Mouse (Mus musculus) heart, embryonic 13.5 days (tissue): ENCODE data around the gene Spg20. TPM values are rescaled to one million over a fixed set of nuclear protein-coding genes. Genes with fewer than 3 reads are reported as not detected.

Experiments
- ATAC-seq: fragments of 200-750 bp; cut with Nextera tagmentation; 2 replicates; pipeline ENCODE4 v1.8.0; 2017; ENCODE audit warnings: moderate TSS enrichment; ENCODE audit not compliant: insufficient number of reproducible peaks, low FRiP score, low TSS enrichment; ENCODE audit errors: extremely low read depth
- H3K27ac ChIP-seq: fragments of 300-500 bp; sonication (generic); replicated peaks from 2 replicates; pipeline ENCODE4 v1.5.1; 2015; ENCODE audit warnings: moderate library complexity, mild to moderate bottlenecking, inconsistent platforms
- H3K27me3 ChIP-seq: fragments of 300-500 bp; sonication (generic); replicated peaks from 2 replicates; pipeline ENCODE4 v1.6.1; 2015; ENCODE audit warnings: mild to moderate bottlenecking, inconsistent platforms
- H3K36me3 ChIP-seq: fragments of 300-500 bp; sonication (generic); 2 replicates; pipeline ENCODE4 v1.6.1; 2015; ENCODE audit warnings: mild to moderate bottlenecking, inconsistent platforms
- H3K4me1 ChIP-seq: fragments of 300-500 bp; sonication (generic); 2 replicates; pipeline ENCODE4 v1.6.1; 2015; ENCODE audit warnings: inconsistent platforms
- H3K4me2 ChIP-seq: fragments of 300-500 bp; sonication (generic); 2 replicates; pipeline ENCODE4 v1.6.1; 2015; ENCODE audit warnings: inconsistent platforms, mild to moderate bottlenecking, moderate library complexity
- H3K4me3 ChIP-seq: fragments of 300-500 bp; sonication (generic); 2 replicates; pipeline ENCODE4 v1.5.1; 2015; ENCODE audit warnings: moderate library complexity, mild to moderate bottlenecking, inconsistent platforms
- H3K9ac ChIP-seq: fragments of 300-500 bp; sonication (generic); 2 replicates; pipeline ENCODE4 v1.6.1; 2015; ENCODE audit warnings: inconsistent platforms, mild to moderate bottlenecking, moderate library complexity
- H3K9me3 ChIP-seq: fragments of 300-500 bp; sonication (generic); 2 replicates; pipeline ENCODE4 v1.6.1; 2016; ENCODE audit warnings: inconsistent platforms
- WGBS: fragments of 180-500 bp; shearing (Covaris S2); methylation state at CpG from one replicate; pipeline ENCODE4 v1.1.7; 2015; ENCODE audit warnings: mixed read lengths; 5-methylcytosine and 5-hydroxymethylcytosine counted together
- microRNA-seq: library from miRNA; unstranded; fragments of <30 nt; microRNA quantifications from one replicate; pipeline ENCODE4, GENCODE M21; 2016
- polyA plus RNA-seq: library from polyadenylated mRNA; unstranded; fragments of >200 nt; fragmentation: Nextera tagmentation; extraction: Ambion mirVana; gene quantifications from 2 replicates; pipeline ENCODE4 v1.2.1, GENCODE M21; 2015

The Spg20 gene
- polyA plus RNA-seq, 1 experiment from 2014 or later: 35.8 TPM

DNA sequence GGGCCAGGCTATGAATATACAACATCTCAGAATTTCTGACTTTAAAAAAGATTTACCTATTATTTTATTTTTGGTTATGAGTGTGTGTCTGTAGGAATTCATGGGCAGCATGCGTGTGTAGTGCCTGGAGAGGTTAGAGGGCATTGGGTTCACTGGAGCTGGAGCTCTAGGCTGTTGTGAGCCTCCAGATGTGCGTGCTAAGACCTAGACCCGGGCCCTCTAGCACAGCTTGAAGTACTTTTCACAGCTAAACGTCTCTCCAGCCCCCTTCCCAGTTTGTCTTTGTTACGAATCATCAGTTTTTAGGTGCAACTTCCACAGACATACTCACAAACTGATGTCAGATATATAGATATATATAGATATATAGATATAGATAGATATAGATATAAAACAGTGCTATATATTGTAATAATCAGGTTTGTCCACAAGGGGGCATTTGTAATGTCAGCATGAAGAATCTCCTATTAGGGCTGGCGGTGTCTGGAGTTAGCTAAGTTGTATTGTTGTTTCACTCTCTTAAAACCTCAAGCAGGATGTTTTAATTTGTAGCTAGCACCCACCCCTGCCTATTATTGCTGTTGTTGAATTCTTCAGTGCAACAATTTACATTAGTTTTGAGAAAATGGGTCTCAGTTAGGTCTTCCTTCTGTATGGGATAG is 40.9 kb downstream of the Spg20 start:
- Histone ChIP-seq H3K27ac (no peak overlapping the region), H3K27me3 (no peaks in the 10 kb centered on the region), H3K4me2 (no peak overlapping the region), H3K4me3 (no peak overlapping the region), H3K36me3 (no peaks in the 10 kb centered on the region), H3K4me1 (peaks cover 12% of the 10 kb centered on the region; the same call in 1 of the 2 replicates), H3K9me3 (no peaks in the 10 kb centered on the region), H3K9ac (no peak overlapping the region)
- no peak for ATAC-seq
- WGBS: 59% methylated on average over 6 of the region's 6 CpGs

DNA sequence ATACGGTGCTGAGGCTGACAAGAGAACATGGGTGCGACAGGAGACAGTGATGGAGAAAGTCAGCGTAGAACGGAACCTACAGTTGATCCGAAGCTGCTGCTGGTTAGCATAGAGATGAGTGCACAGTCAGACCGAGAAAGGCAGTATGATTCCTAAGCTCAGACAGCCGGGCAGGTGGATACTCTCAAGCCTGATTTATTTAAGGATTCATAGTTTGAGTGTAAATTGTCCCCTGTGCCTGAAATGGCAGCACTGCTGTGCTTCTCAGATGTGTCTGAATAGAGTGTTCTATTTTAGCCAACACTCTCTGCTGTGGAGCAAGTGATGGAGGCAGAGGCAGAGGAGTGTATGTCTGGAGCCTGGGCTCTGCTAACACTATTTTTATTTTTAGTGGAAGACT is 42.3 kb downstream of the Spg20 start:
- no peak overlapping the region for H3K27ac ChIP-seq
- no peak overlapping the region for H3K4me2 ChIP-seq
- no peaks in the 10 kb centered on the region for H3K27me3 ChIP-seq
- no peak for ATAC-seq
- no peak overlapping the region for H3K9ac ChIP-seq
- no peak overlapping the region for H3K4me3 ChIP-seq
- peaks cover 12% of the 10 kb centered on the region; the same call in 1 of the 2 replicates for H3K4me1 ChIP-seq
- H3K9me3 ChIP-seq: no peaks in the 10 kb centered on the region
- H3K36me3 ChIP-seq: no peaks in the 10 kb centered on the region
- WGBS: 69% methylated on average over 7 of the region's 7 CpGs

DNA sequence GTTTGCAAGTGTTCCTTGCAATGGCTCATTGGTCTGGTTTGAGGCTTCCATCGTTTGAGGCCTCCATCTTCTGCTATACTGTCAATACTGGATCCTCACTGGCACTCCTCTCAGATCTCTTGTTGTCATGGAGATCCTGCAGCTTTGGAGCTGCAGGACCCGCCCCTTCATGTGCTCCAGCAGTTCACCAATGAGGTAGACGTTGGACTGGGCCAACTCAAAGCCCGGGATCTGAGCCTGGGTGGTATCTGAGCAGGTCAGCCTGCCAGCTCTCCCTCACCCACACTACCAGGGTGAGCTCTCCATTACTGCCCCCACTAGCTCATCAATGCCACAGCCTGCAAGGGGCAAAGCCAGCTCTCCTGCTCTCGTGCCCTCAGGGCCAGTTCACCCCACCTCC is 45.5 kb downstream of the Spg20 start:
- Histone ChIP-seq H3K9me3 (no peaks in the 10 kb centered on the region), H3K27ac (no peak overlapping the region), H3K27me3 (no peaks in the 10 kb centered on the region), H3K9ac (no peak overlapping the region), H3K4me2 (no peak overlapping the region), H3K4me3 (no peak overlapping the region), H3K36me3 (no peaks in the 10 kb centered on the region), H3K4me1 (peaks cover 12% of the 10 kb centered on the region; the same call in 1 of the 2 replicates)
- WGBS: 68% methylated on average over 5 of the region's 5 CpGs
- ATAC-seq: no peak

DNA sequence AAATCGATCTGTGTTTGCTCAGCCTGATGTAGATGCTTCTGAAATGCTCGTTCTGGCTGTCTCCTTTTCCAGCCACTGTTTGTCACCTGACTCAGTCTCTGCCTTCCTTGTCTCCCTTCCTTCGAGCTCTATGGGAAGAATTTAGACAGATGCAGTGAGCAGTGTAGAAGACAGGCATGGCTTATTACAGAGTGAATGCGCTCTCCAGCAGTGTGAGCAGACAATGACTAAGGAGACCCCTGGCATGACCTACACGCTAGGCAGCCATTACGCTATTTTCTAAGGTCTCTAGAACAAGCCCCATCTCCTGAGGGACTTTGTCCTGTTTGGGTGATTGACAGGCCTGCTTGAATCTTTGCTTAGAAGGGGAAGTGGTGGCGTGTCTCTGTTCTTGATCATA is 49.2 kb downstream of the Spg20 start:
- H3K4me1 ChIP-seq: no peaks in the 10 kb centered on the region
- H3K4me2 ChIP-seq: no peak overlapping the region
- no peaks in the 10 kb centered on the region for H3K36me3 ChIP-seq
- H3K4me3 ChIP-seq: no peak overlapping the region
- H3K27me3 ChIP-seq: no peaks in the 10 kb centered on the region
- ATAC-seq: no peak
- no peak overlapping the region for H3K9ac ChIP-seq
- 71% methylated on average over 7 of the region's 7 CpGs for WGBS
- H3K27ac ChIP-seq: no peak overlapping the region
- no peaks in the 10 kb centered on the region for H3K9me3 ChIP-seq

DNA sequence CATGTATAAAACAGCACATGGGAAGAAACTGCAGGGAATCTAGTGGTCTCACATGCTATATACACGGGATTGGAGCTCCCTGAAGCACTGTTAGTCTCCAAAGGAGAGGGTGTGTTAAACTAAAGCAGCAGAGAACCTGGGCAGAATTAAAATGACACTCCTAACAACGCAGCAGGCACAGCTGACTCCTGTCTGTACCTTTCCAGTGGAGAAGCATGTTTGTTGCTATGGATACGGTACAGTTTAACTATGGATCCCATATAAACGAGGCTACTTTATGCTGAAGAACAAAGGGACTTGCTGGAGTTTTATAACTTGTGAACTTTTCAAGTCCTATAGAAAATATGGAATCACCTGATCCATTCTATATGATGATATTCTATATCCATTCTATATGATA is 51.6 kb downstream of the Spg20 start:
- no peak overlapping the region for H3K9ac ChIP-seq
- H3K4me1 ChIP-seq: no peaks in the 10 kb centered on the region
- WGBS: 65% methylated on average over 4 of the region's 4 CpGs
- H3K9me3 ChIP-seq: no peaks in the 10 kb centered on the region
- H3K27me3 ChIP-seq: no peaks in the 10 kb centered on the region
- H3K27ac ChIP-seq: no peak overlapping the region
- H3K4me2 ChIP-seq: no peak overlapping the region
- H3K4me3 ChIP-seq: no peak overlapping the region
- ATAC-seq: no peak
- no peaks in the 10 kb centered on the region for H3K36me3 ChIP-seq

DNA sequence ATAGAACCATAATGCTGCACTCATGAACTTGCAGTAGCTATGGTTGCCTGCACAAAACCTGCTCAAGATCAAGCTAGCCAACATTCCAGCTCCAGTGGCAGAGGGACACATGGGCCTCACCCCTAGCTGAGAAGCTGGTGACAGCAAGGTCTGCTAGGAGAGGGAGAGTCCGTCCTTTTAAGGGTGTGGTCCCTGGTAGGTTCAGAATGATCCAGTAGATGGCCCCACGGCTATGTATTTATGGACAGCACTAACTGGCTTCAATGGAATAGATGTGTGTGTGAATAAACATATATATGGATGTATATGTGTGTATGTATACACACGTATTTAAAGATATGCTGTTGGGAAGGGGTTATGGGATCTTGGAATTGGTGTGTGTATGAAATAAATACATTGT is 60.6 kb downstream of the Spg20 start:
- H3K4me3 ChIP-seq: no peak overlapping the region
- no peaks in the 10 kb centered on the region for H3K9me3 ChIP-seq
- 44% methylated on average over 3 of the region's 3 CpGs for whole genome bisulfite sequencing
- no peaks in the 10 kb centered on the region for H3K36me3 ChIP-seq
- no peak for ATAC-seq
- H3K27ac ChIP-seq: no peak overlapping the region
- H3K9ac ChIP-seq: no peak overlapping the region
- no peak overlapping the region for H3K4me2 ChIP-seq
- no peaks in the 10 kb centered on the region for H3K27me3 ChIP-seq
- peaks cover 7% of the 10 kb centered on the region for H3K4me1 ChIP-seq

DNA sequence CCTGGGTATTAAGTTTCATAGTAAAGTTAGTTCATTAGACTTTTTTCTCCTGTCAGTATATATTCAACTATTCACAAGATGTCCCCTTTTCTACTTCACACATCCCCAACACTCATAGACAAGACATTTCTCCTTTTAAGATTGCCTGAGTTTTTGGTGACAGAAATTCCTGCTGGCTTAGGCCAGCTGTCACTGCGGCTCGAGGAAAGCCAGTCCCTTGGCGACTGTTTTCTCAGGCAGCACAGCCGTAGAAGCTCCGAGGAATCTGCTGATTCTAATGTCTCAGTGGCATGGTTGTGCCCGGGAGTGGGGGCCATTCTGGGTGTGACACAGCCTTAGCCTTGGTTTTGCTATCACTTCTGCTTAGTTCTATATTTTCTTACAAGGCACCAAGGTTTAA is 65.4 kb downstream of the Spg20 start:
- Histone ChIP-seq H3K36me3 (no peaks in the 10 kb centered on the region), H3K9me3 (0 out of 2 replicates have a peak, but pooled peaks cover 2% of the 10 kb centered on the region), H3K27ac (no peak overlapping the region), H3K4me2 (no peak overlapping the region), H3K9ac (no peak overlapping the region), H3K4me3 (no peak overlapping the region), H3K27me3 (no peaks in the 10 kb centered on the region), H3K4me1 (peaks cover 11% of the 10 kb centered on the region)
- ATAC-seq: no peak
- 19% methylated on average over 6 of the region's 6 CpGs for WGBS

DNA sequence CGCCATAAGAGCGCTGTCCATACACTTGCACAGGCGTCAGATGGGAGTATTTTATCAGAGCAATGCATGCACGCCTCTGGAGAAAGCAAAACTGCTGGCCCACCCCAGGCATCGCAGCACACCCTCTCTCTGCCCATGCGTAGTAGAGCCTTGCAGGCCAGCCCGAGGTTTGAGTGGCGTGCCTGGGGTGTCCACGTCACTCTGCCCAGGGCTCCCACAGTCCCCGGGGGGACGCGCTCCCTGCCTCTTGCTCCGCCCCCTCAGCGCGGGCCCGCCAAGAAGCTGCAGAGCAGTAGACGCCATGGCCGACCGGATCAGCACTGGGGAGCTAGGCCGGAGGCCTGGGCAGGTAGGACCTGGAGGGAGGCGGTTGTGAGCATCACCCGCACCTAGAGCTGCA is 69.9 kb downstream of the Spg20 start, which contains the start of gene Sohlh2:
Gene Sohlh2 (plus strand): TSS at position 263 of the 400 bp plus-strand sequence.
- ATAC-seq: no peak
- H3K27me3 ChIP-seq: no peaks in the 10 kb centered on the region
- no peak within 1 kb of the TSS for H3K27ac ChIP-seq
- no peak within 1 kb of the TSS for H3K4me2 ChIP-seq
- no peak within 1 kb of the TSS for H3K4me3 ChIP-seq
- no peaks in the 10 kb centered on the region for H3K36me3 ChIP-seq
- H3K9me3 ChIP-seq: 0 out of 2 replicates have a peak, but pooled peaks cover 4% of the 10 kb centered on the region
- no peak within 1 kb of the TSS for H3K9ac ChIP-seq
- peaks cover 9% of the 10 kb centered on the region for H3K4me1 ChIP-seq
- WGBS: 88% methylated on average over 22 of the region's 22 CpGs

Small RNA genes within 50 kb of the gene (microRNA-seq; reads per million reads assigned to microRNA genes)
- not detected for gene Gm22029

Other genes with a start within 250 kb of the Spg20 start
- 0.12 and 0.15 TPM in 2 replicates for gene Sertm1, start 196.2 kb upstream of the Spg20 start, polyA plus RNA-seq
- 0.96 and 1.6 TPM in 2 replicates for gene Ccna1, start 56.6 kb upstream of the Spg20 start, polyA plus RNA-seq
- gene Ccdc169, start 25.2 kb downstream of the Spg20 start, polyA plus RNA-seq: 0.07 TPM in 1 of 2 replicates, not detected in the other
- gene Sohlh2, start 69.9 kb downstream of the Spg20 start, polyA plus RNA-seq: not detected in 2 replicates
- 7.6 and 8.2 TPM in 2 replicates for gene Dclk1, start 130.3 kb downstream of the Spg20 start, polyA plus RNA-seq